Mouse (Mus musculus): ENCODE data around the gene Isy1. TPM values are rescaled to one million over a fixed set of nuclear protein-coding genes. Genes with fewer than 3 reads are reported as not detected.

Gene Isy1
- total and polyA plus RNA-seq, 3 experiments, result 43.8 to 140 (median 77.4) TPM

DNA sequence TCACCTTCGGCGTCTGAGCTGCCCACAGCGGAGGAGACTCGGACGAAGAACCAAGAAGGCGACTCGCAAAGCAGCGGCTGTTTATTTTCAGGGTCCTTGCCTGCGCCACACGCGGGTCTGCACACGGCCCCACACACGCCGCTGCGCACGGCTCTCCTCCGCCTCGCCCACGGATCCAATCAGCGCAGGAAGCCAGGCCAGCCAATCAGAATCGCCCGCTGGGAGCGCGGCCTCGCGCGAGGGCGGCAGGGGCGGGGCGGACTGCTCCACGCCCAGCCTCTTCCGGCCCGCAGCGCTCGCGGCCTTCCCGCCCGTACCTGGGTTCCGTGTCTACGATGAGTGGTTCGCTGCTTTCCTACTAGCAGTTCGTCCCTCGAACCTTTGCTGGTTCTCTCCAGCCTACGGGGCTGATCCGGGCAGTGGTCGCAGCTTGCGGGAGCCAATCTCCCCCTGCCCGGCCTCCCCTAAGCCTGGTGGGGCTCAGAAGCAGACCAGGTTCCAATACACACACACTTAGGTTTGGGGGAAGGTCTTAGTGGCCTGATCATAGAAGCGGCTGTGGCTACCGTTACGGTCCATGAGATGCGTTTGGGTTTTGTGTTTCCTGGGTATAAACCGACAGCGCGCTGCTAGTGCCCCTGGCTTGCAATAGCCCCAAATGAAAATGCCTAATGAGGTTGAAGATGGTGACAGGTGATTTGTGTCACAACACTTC lies 12.5 kb upstream of the Isy1 start, which contains the start of gene Cnbp:
Gene Cnbp, minus strand, starts transcription at position 207 of the 715 bp plus-strand sequence.
- H3K27me3 ChIP-seq (replicated peaks), result no peaks in the 10 kb centered on the region
- dilution Hi-C loops (cut with MboI; ENCODE audit: extremely low pct_ligation_motif_present, extremely low pct_unique_long_range_greater_than_20kb, low sequenced_read_pairs), result no loop called here
- peak within 1 kb of the TSS; percentile 68 for H3K4me2 ChIP-seq (ENCODE audit: insufficient read depth, low read depth, poor library complexity, severe bottlenecking)
- TF ChIP-seq MAX (IDR thresholded peaks at IDR 0.05; ENCODE audit: low read length) (no peak), MAFK (IDR thresholded peaks at IDR 0.05; ENCODE audit: insufficient replicate concordance, low read length) (no peak), POLR2A (IDR thresholded peaks at IDR 0.05; ENCODE audit: low read depth, low read length) (peak; percentile 94), MEF2A (IDR thresholded peaks at IDR 0.05; ENCODE audit: borderline replicate concordance, low read depth, low read length) (no peak), ZC3H11A (IDR thresholded peaks at IDR 0.05; ENCODE audit: low read depth, low read length) (no peak), TBP (conservative IDR thresholded peaks at IDR 0.05; ENCODE audit: low read depth, low read length) (no peak), HCFC1 (IDR thresholded peaks at IDR 0.05; ENCODE audit: low read depth, low read length) (no peak)
- H3K36me3 ChIP-seq (replicated peaks in 1 of 2; ENCODE audit: control insufficient read depth in 1 of 2, insufficient read depth in 1 of 2, low read length in 1 of 2), result peaks cover 14 to 30% of the 10 kb centered on the region in 2 experiments
- peak within 1 kb of the TSS; percentile 82 to 96 (median 95) for H3K4me3 ChIP-seq (replicated peaks in 1 of 3; ENCODE audit: low read depth in 2 of 3, low read length in 2 of 3, poor library complexity in 1 of 3)
- in situ Hi-C loops (cut with MboI; ENCODE audit: low pct_ligation_motif_present, low pct_unique_long_range_greater_than_20kb, low sequenced_read_pairs), result no loop called here
- H3K9ac ChIP-seq (ENCODE audit: insufficient read depth, low read depth), result peak within 1 kb of the TSS; percentile 95
- H3K79me2 ChIP-seq (replicated peaks; ENCODE audit: control insufficient read depth, extremely low read depth, insufficient read depth, poor library complexity, severe bottlenecking), result peaks cover 41% of the 10 kb centered on the region
- peak; percentile 95 for DNase-seq (ENCODE audit: extremely low read depth)
- H3K9me3 ChIP-seq (replicated peaks; ENCODE audit: low read length), result no peaks in the 10 kb centered on the region
- H3K4me1 ChIP-seq (ENCODE audit: control insufficient read depth in 1 of 2, insufficient read depth in 2 of 2), result peaks cover 3 to 44% of the 10 kb centered on the region in 2 experiments
- H3K27ac ChIP-seq (ENCODE audit: insufficient read depth, low read depth), result peak within 1 kb of the TSS; percentile 91

DNA sequence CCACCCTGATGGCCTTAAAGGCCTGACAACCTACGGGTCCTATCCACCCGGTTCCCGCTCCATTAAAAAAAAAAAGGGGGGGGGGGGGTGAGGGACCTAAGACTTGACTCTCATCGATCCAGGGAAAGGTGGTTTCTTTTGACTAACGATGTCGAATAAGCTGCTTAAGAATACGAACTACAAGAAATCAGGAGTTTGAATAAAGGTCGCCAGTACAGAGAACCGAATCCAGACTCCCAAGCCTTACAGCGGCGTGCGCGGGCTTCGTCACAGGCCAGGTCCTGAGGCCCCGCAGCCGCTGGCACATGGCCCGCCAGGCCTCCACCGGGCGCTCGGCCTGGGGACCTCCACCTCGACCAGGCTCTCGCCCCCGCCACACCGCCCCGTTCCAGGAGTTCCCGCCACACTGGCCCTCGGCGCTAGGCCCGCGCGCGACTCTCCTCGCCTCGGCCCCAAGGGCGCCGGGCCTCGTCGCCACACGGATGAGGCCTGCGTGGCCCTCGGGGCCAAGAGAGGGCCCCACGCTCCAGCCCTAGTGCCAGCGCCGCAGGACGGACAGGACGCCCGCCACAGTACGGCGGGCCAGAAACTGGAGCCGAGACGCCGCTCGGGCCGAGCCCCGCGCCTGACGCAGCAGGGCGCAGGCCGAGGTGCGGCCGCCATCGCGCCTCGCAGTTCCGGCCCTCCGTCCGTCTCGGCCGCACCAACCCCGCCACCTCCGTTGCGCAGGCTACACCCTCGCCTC lies 11.7 kb upstream of the Isy1 start:
- no peak for DNase-seq (ENCODE audit: extremely low read depth)
- Histone ChIP-seq H3K27ac (ENCODE audit: insufficient read depth, low read depth) (peak overlapping the region; percentile 91), H3K36me3 (replicated peaks in 1 of 2; ENCODE audit: control insufficient read depth in 1 of 2, insufficient read depth in 1 of 2, low read length in 1 of 2) (peaks cover 17 to 37% of the 10 kb centered on the region in 2 experiments), H3K4me3 (replicated peaks in 1 of 3; ENCODE audit: low read depth in 2 of 3, low read length in 2 of 3, poor library complexity in 1 of 3) (peak overlapping the region; percentile 82 to 96 (median 95)), H3K4me2 (ENCODE audit: insufficient read depth, low read depth, poor library complexity, severe bottlenecking) (peak overlapping the region; percentile 68), H3K4me1 (ENCODE audit: control insufficient read depth in 1 of 2, insufficient read depth in 2 of 2) (peaks cover 3 to 51% of the 10 kb centered on the region in 2 experiments), H3K79me2 (replicated peaks; ENCODE audit: control insufficient read depth, extremely low read depth, insufficient read depth, poor library complexity, severe bottlenecking) (peaks cover 48% of the 10 kb centered on the region), H3K9me3 (replicated peaks; ENCODE audit: low read length) (no peaks in the 10 kb centered on the region), H3K9ac (ENCODE audit: insufficient read depth, low read depth) (peak overlapping the region; percentile 95), H3K27me3 (replicated peaks) (no peaks in the 10 kb centered on the region)
- TF ChIP-seq ZNF384 (IDR thresholded peaks at IDR 0.05; ENCODE audit: low read depth, low read length) (no peak), GABPA (IDR thresholded peaks at IDR 0.05; ENCODE audit: insufficient replicate concordance, low read depth, low read length) (no peak), NRF1 (IDR thresholded peaks at IDR 0.05; ENCODE audit: low read depth, low read length) (no peak), CHD1 (IDR thresholded peaks at IDR 0.05; ENCODE audit: low read depth, low read length) (no peak), TBP (conservative IDR thresholded peaks at IDR 0.05; ENCODE audit: low read depth, low read length) (0 out of 2 replicates have a peak, but pooled peaks have one; percentile 4)
- in situ Hi-C loops (cut with MboI; ENCODE audit: low pct_ligation_motif_present, low pct_unique_long_range_greater_than_20kb, low sequenced_read_pairs), result no loop called here
- dilution Hi-C loops (cut with MboI; ENCODE audit: extremely low pct_ligation_motif_present, extremely low pct_unique_long_range_greater_than_20kb, low sequenced_read_pairs), result no loop called here

All from CH12.LX (cell line).